24 mouse cellular contexts compared by ENCODE assay signal in genomic region chr6:88070468-88070867, GRCm38 (mm10). TPM values are rescaled to one million over a fixed set of nuclear protein-coding genes. Genes with fewer than 3 reads are reported as not detected.
DNase-seq lines count a peak whose midpoint lies in the region; TF ChIP-seq lines count a peak whose summit lies in the region.
"Had no signal": no experiment of that assay in that cellular context is flagged by ENCODE, and none has a peak within 500 bp of the region (broad histone marks: within the 10 kb centered on the region; RNA-seq: fewer than 3 reads in every experiment).

No protein-coding gene starts in this region.

- peaks cover 18% of the 10 kb centered on the region for H3K4me1 ChIP-seq in liver, adult 2 months (ENCODE audit: control insufficient read depth, insufficient read depth, low read length)
- H3K4me1 ChIP-seq in bone marrow macrophage, adult 2 months (ENCODE audit: control insufficient read depth, insufficient read depth, low read length): peaks cover 47% of the 10 kb centered on the region
- H3K4me1 ChIP-seq: stomach, embryonic 15.5 days had no signal

- no peak overlapping the region for H3K4me3 ChIP-seq in gastrocnemius, adult 2 months
- H3K4me3 ChIP-seq in liver, adult 2 months (ENCODE audit: insufficient read depth, low read depth, low read length): 0 out of 2 replicates have a peak overlapping the region, but pooled peaks have one; percentile 43
- no peak overlapping the region for H3K4me3 ChIP-seq in bone marrow macrophage, adult 2 months (ENCODE audit: insufficient read depth, low read length)
- H3K4me3 ChIP-seq: forebrain, embryonic 13.5 days; heart, embryonic 13.5 days; hindbrain, embryonic 15.5 days; midbrain, embryonic 10.5 days; midbrain, embryonic 15.5 days; neural tube, embryonic 15.5 days; stomach, embryonic 15.5 days had no signal

- H3K27ac ChIP-seq in gastrocnemius, adult 2 months: peak overlapping the region; percentile 71
- peak overlapping the region; percentile 96 for H3K27ac ChIP-seq in liver, adult 2 months (replicated peaks; ENCODE audit: insufficient read depth, low read depth, low read length)
- H3K27ac ChIP-seq in bone marrow macrophage, adult 2 months (ENCODE audit: insufficient read depth, low read depth, low read length): peak overlapping the region; percentile 83
- H3K27ac ChIP-seq: forebrain, embryonic 13.5 days; heart, embryonic 13.5 days; hindbrain, embryonic 15.5 days; midbrain, embryonic 10.5 days; midbrain, embryonic 15.5 days; neural tube, embryonic 15.5 days; stomach, embryonic 15.5 days had no signal

- no peaks in the 10 kb centered on the region for H3K27me3 ChIP-seq in liver, adult 2 months (ENCODE audit: control insufficient read depth, insufficient read depth, low read length)
- H3K27me3 ChIP-seq: stomach, embryonic 15.5 days had no signal

- no peak overlapping the region for H3K9ac ChIP-seq in liver, adult 2 months (ENCODE audit: low read depth, low read length)
- H3K9ac ChIP-seq: forebrain, embryonic 13.5 days; heart, embryonic 13.5 days; hindbrain, embryonic 15.5 days; lung, embryonic 14.5 days; midbrain, embryonic 15.5 days; neural tube, embryonic 15.5 days; stomach, embryonic 15.5 days had no signal

- no peak for DNase-seq in gastrocnemius, adult 2 months
- DNase-seq in gastrocnemius, postnatal 4 days (ENCODE audit: low spot score in 2 of 2): no peak
- no peak for DNase-seq in liver, adult 2 months (ENCODE audit: extremely low read depth, low read depth, low spot score)
- DNase-seq in liver: no peak
- DNase-seq in left cerebral cortex, adult 18-20 months (ENCODE audit: low spot score in 2 of 2): no peak
- DNase-seq in lung, adult 18-20 months: no peak
- DNase-seq: adrenal gland, adult 2 months; adrenal gland, postnatal 36 days; cerebellum, adult 8-10 months; cerebellum, postnatal 36 days; gastrocnemius, postnatal 25 days; heart, postnatal 10 days; left cerebral cortex, postnatal 4 days; lung, embryonic 14.5 days; lung, postnatal 14 days; right cerebral cortex, postnatal 25 days had no signal

- WGBS in liver, adult 2 months: 53% methylated on average over 6 of the region's 6 CpGs

- no peak for TF ChIP-seq POLR2A in liver, adult 2 months (IDR thresholded peaks at IDR 0.05; ENCODE audit: extremely low read depth, insufficient read depth, low read length)
- no peak for TF ChIP-seq POLR2A in bone marrow macrophage, adult 2 months (IDR thresholded peaks at IDR 0.05; ENCODE audit: borderline replicate concordance, low read depth, low read length)

- intact Hi-C loops in gastrocnemius, adult 2 months (cut with DNase I): no loop called here

- no peaks in the 10 kb centered on the region for H3K79me2 ChIP-seq in liver, adult 2 months (ENCODE audit: control insufficient read depth, insufficient read depth, low read length)

- TF ChIP-seq CTCF in gastrocnemius, adult 2 months (IDR thresholded peaks at IDR 0.05): no peak
- TF ChIP-seq CTCF in liver, adult 2 months (IDR thresholded peaks at IDR 0.05; ENCODE audit: low read depth, low read length): no peak
- TF ChIP-seq CTCF in bone marrow macrophage, adult 2 months (IDR thresholded peaks at IDR 0.05; ENCODE audit: low read depth, low read length): no peak

- no peaks in the 10 kb centered on the region for H3K36me3 ChIP-seq in liver, adult 2 months (ENCODE audit: control insufficient read depth, insufficient read depth, low read length)
- H3K36me3 ChIP-seq: heart, embryonic 13.5 days; hindbrain, embryonic 15.5 days; midbrain, embryonic 10.5 days; midbrain, embryonic 15.5 days; neural tube, embryonic 15.5 days; stomach, embryonic 15.5 days had no signal

RNA-seq across cellular contexts. Expression of gene Rpn1, which starts 13.8 kb away (rescaled TPM):
- 10 to 100 TPM; 75.9 to 83.2 TPM for total RNA-seq in gastrocnemius, adult 2 months (2021)
- 100 to 1,000 TPM; 101 to 110 TPM for total RNA-seq in gastrocnemius, postnatal 4 days (2021)
- total RNA-seq in liver, adult 2 months (2014; rRNA removed): 124 and 153 TPM in 2 replicates
- 121 and 149 TPM in 2 replicates for polyA plus RNA-seq in liver, adult 2 months (2012; rRNA removed)
- 148 and 185 TPM in 2 replicates for polyA plus RNA-seq in bone marrow macrophage, adult 2 months (2012; ENCODE audit: insufficient read depth, insufficient read length, missing spikeins)
- total RNA-seq in left cerebral cortex, adult 18-20 months (2021): 100 to 1,000 TPM; 174 to 187 TPM

RNA-seq across cellular contexts. Expression of gene Rab7, which starts 25.4 kb away (rescaled TPM):
- 100 to 1,000 TPM; 320 to 401 TPM for total RNA-seq in gastrocnemius, adult 2 months (2021)
- total RNA-seq in gastrocnemius, postnatal 4 days (2021): 100 to 1,000 TPM; 193 to 208 TPM
- total RNA-seq in liver, adult 2 months (2014; rRNA removed): 69.7 and 80.9 TPM in 2 replicates
- 134 and 145 TPM in 2 replicates for polyA plus RNA-seq in liver, adult 2 months (2012; rRNA removed)
- polyA plus RNA-seq in bone marrow macrophage, adult 2 months (2012; ENCODE audit: insufficient read depth, insufficient read length, missing spikeins): 475 and 476 TPM in 2 replicates
- total RNA-seq in left cerebral cortex, adult 18-20 months (2021): 100 to 1,000 TPM; 341 to 343 TPM
